Mouse (Mus musculus) midbrain, postnatal 0 days (tissue): ENCODE data around the gene Uap1l1. TPM values are rescaled to one million over a fixed set of nuclear protein-coding genes. Genes with fewer than 3 reads are reported as not detected.

Experiments used
- ATAC-seq: fragments of 200-750 bp; cut with Nextera tagmentation; 2 replicates; pipeline ENCODE4 v1.8.0; 2017; ENCODE audit warnings: moderate number of reproducible peaks, mild to moderate bottlenecking, moderate TSS enrichment, moderate library complexity; ENCODE audit not compliant: low FRiP score
- DNase-seq: peaks from one replicate; pipeline ENCODE4 v3.0.0-alpha.2; 2015; ENCODE audit warnings: low spot score
- H3K27ac ChIP-seq: fragments of 300-500 bp; sonication (generic); 2 replicates; pipeline ENCODE4 v1.5.1; 2014; ENCODE audit warnings: low read depth, mild to moderate bottlenecking, low read length, mixed read lengths
- H3K27me3 ChIP-seq: fragments of 300-500 bp; sonication (generic); 2 replicates; pipeline ENCODE4 v1.6.1; 2014; ENCODE audit warnings: low read length, control low read depth, mixed read lengths; ENCODE audit not compliant: insufficient read depth
- H3K36me3 ChIP-seq: fragments of 300-500 bp; sonication (generic); 2 replicates; pipeline ENCODE4 v1.6.1; 2014; ENCODE audit warnings: low read length, control low read depth, mixed read lengths; ENCODE audit not compliant: insufficient read depth
- H3K4me1 ChIP-seq: fragments of 300-500 bp; sonication (generic); 2 replicates; pipeline ENCODE4 v1.6.1; 2014; ENCODE audit warnings: mild to moderate bottlenecking, control low read depth, antibody characterized with exemption, low read length, mixed read lengths; ENCODE audit not compliant: insufficient read depth
- H3K4me2 ChIP-seq: fragments of 300-500 bp; sonication (generic); 2 replicates; pipeline ENCODE4 v1.6.1; 2014; ENCODE audit warnings: low read depth, mild to moderate bottlenecking, low read length, mixed read lengths; ENCODE audit not compliant: poor library complexity, severe bottlenecking
- H3K4me3 ChIP-seq: fragments of 300-500 bp; sonication (generic); 2 replicates; pipeline ENCODE4 v1.5.1; 2014; ENCODE audit warnings: low read depth, mild to moderate bottlenecking, low read length, moderate library complexity
- H3K9ac ChIP-seq: fragments of 300-500 bp; sonication (generic); replicated peaks from 2 replicates; pipeline ENCODE4 v1.6.1; 2014; ENCODE audit warnings: mild to moderate bottlenecking, low read length, moderate library complexity, mixed read lengths; ENCODE audit not compliant: poor library complexity, severe bottlenecking
- H3K9me3 ChIP-seq: fragments of 300-500 bp; sonication (generic); 2 replicates; pipeline ENCODE4 v1.6.1; 2016; ENCODE audit warnings: low read length, control low read depth
- CTCF ChIP-seq: IDR thresholded peaks from 2 replicates; pipeline ENCODE4 v1.5.1; 2016; ENCODE audit warnings: antibody characterized with exemption, mild to moderate bottlenecking
- WGBS: fragments of 180-500 bp; shearing (Covaris S2); extraction: QIAGEN DNeasy Blood & Tissue Kit; methylation state at CpG from one replicate; pipeline ENCODE4 v1.1.7; 2014; 5-methylcytosine and 5-hydroxymethylcytosine counted together
- polyA plus RNA-seq: library from polyadenylated mRNA; unstranded; fragments of >200 nt; fragmentation: Nextera tagmentation; extraction: Ambion mirVana; gene quantifications from 2 replicates; pipeline ENCODE4 v1.2.1, GENCODE M21; 2015
- total RNA-seq: library from RNA; depleted of rRNA; stranded (reverse); fragments of >200 nt; gene quantifications from 2 replicates; pipeline ENCODE4 v1.2.3, GENCODE M21; 2014

Uap1l1 gene
- total and polyA plus RNA-seq, 2 experiments from 2014 or later, result 9.9 to 11.7 TPM

- peak; percentile 58 for DNase-seq
- ATAC-seq, result no peak
Observed at GRCm38 (mm10) chr2:25373431-25373830, 7.9 kb upstream of the Uap1l1 start.

GRCm38 (mm10) chr2:25372644-25373391 is 7.3 kb upstream of the Uap1l1 start:
- peak overlapping the region; percentile 59 for H3K4me3 ChIP-seq
- H3K4me2 ChIP-seq, result peak overlapping the region; percentile 88
- H3K9ac ChIP-seq, result peak overlapping the region; percentile 59
- no peaks in the 10 kb centered on the region for H3K9me3 ChIP-seq
- H3K36me3 ChIP-seq, result no peaks in the 10 kb centered on the region
- H3K4me1 ChIP-seq, result 0 out of 2 replicates have a peak, but pooled peaks cover 5% of the 10 kb centered on the region
- 1% methylated on average over 42 of the region's 42 CpGs for WGBS
- TF ChIP-seq CTCF, result no peak
- ATAC-seq (peak; percentile 8; the same call in 1 of the 2 replicates), DNase-seq (no peak)
- no peaks in the 10 kb centered on the region; the same call in 1 of the 2 replicates for H3K27me3 ChIP-seq
- peak overlapping the region; percentile 1; the same call in 1 of the 2 replicates for H3K27ac ChIP-seq

More at GRCm38 (mm10) chr2:25373431-25373830, 7.9 kb upstream of the Uap1l1 start:
- Histone ChIP-seq H3K36me3 (no peaks in the 10 kb centered on the region), H3K4me3 (peak overlapping the region; percentile 59), H3K27me3 (no peaks in the 10 kb centered on the region; the same call in 1 of the 2 replicates), H3K9ac (no peak overlapping the region), H3K4me2 (peak overlapping the region; percentile 88; the same call in 1 of the 2 replicates), H3K9me3 (no peaks in the 10 kb centered on the region), H3K4me1 (0 out of 2 replicates have a peak, but pooled peaks cover 5% of the 10 kb centered on the region), H3K27ac (no peak overlapping the region)
- WGBS, result 6% methylated on average over 2 of the region's 2 CpGs
- TF ChIP-seq CTCF, result no peak

GRCm38 (mm10) chr2:25371764-25372643 is 6.5 kb upstream of the Uap1l1 start, which contains the start of gene Sapcd2:
Gene Sapcd2 (plus strand): TSS chr2:25372321.
- TF ChIP-seq CTCF, result no peak; the same call in 1 of the 2 replicates
- WGBS, result 1% methylated on average over 65 of the region's 65 CpGs
- no peaks in the 10 kb centered on the region for H3K9me3 ChIP-seq
- H3K27ac ChIP-seq, result peak within 1 kb of the TSS; percentile 1; the same call in 1 of the 2 replicates
- H3K4me2 ChIP-seq, result peak within 1 kb of the TSS; percentile 88
- 0 out of 2 replicates have a peak, but pooled peaks cover 5% of the 10 kb centered on the region for H3K4me1 ChIP-seq
- DNase-seq (peak; percentile 93), ATAC-seq (peak; percentile 90)
- H3K36me3 ChIP-seq, result no peaks in the 10 kb centered on the region
- peak within 1 kb of the TSS; percentile 59 for H3K9ac ChIP-seq
- H3K27me3 ChIP-seq, result no peaks in the 10 kb centered on the region; the same call in 1 of the 2 replicates
- H3K4me3 ChIP-seq, result peak within 1 kb of the TSS; percentile 59

- TF ChIP-seq CTCF, result no peak
- 0 out of 2 replicates have a peak, but pooled peaks cover 5% of the 10 kb centered on the region for H3K4me1 ChIP-seq
- H3K27ac ChIP-seq, result no peak overlapping the region
- H3K9me3 ChIP-seq, result no peaks in the 10 kb centered on the region
- H3K36me3 ChIP-seq, result no peaks in the 10 kb centered on the region
- H3K4me2 ChIP-seq, result no peak overlapping the region
- H3K27me3 ChIP-seq, result peaks cover 6% of the 10 kb centered on the region
- H3K9ac ChIP-seq, result no peak overlapping the region
- no peak for DNase-seq
- ATAC-seq, result no peak
- no peak overlapping the region for H3K4me3 ChIP-seq
- 93% methylated on average over 3 of the region's 3 CpGs for WGBS
Observed at GRCm38 (mm10) chr2:25369996-25370395, 4.5 kb upstream of the Uap1l1 start.

- peak; percentile 18; the same call in 1 of the 2 replicates for ATAC-seq
Observed at GRCm38 (mm10) chr2:25364761-25365090, 756 bp downstream of the Uap1l1 start.

More at GRCm38 (mm10) chr2:25364761-25365090, 756 bp downstream of the Uap1l1 start:
- no peak overlapping the region for H3K27ac ChIP-seq
- no peak for DNase-seq
- H3K4me1 ChIP-seq, result no peaks in the 10 kb centered on the region
- H3K4me3 ChIP-seq, result peak overlapping the region; percentile 54
- H3K4me2 ChIP-seq, result peak overlapping the region; percentile 96
- no peaks in the 10 kb centered on the region for H3K9me3 ChIP-seq
- H3K27me3 ChIP-seq, result peaks cover 20% of the 10 kb centered on the region
- no peak for TF ChIP-seq CTCF
- WGBS, result 37% methylated on average over 9 of the region's 9 CpGs
- no peaks in the 10 kb centered on the region for H3K36me3 ChIP-seq
- peak overlapping the region; percentile 62; the same call in 1 of the 2 replicates for H3K9ac ChIP-seq
